Mouse (Mus musculus) ovary, postnatal 10 days (tissue): ENCODE measurements around the gene Ccdc134.
"Not testable (repeated sequence)": the region's sequence is repeated elsewhere in the genome, so short reads cannot be mapped to it uniquely, and the experiment has no call there.

ENCODE experiments used
- DNase-seq: peaks from one replicate; pipeline ENCODE4 v3.0.0; 2022; ENCODE audit warnings: low spot score

Gene Ccdc134

GRCm38 (mm10) chr15:82127426-82128374 lies at the start of gene Ccdc134:
TSS of gene Ccdc134 (plus strand) at chr15:82127922.
- DNase-seq: peak; percentile 82

- DNase-seq: no peak
Observed at GRCm38 (mm10) chr15:82079883-82080282, 47.8 kb upstream of the Ccdc134 start.

DNA sequence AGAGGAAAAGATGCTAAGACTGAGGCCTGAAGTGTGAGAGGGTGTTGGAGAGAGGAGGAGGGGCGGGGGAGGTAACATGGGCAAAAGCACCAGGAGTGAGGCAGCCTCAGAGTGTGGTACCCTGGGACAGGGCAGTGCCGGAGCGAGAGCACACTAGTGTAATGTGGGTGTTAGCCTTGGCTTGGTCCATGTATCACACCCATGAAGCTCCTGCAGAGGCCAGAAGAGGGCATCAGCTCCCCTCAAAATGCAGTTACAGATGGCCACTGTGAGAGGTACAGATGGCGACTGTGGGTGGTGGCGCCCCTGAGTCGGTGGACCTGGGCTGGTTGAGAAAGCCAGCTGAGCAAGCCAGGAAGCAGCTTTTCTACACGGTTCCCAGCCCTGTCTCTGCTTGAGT lies 46.6 kb upstream of the Ccdc134 start:
- DNase-seq: no peak

GRCm38 (mm10) chr15:82085606-82086005 lies 42.1 kb upstream of the Ccdc134 start:
- no peak for DNase-seq

- no peak for DNase-seq
Observed at GRCm38 (mm10) chr15:82086131-82086530, 41.6 kb upstream of the Ccdc134 start.

DNA sequence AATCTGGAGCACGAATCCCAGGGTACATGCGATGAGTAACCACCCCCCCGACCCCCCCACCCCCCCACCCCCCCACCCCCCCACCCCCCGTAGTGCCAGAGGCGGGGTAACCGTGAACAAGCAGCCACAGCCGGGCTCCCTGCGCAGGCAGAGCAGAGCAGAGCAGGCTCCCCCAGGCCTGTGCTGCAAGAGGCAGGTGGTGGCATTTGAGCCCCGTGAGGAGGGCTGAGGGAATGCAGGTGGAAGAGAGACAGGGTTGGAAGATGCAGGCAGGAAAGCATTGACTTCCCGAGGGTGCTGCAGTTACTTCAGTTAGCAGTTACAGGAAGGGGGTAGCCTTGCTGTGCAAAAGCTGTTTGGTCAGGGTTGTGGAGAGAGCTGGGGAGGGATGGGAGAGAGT lies 40.5 kb upstream of the Ccdc134 start:
- DNase-seq: no peak

DNA sequence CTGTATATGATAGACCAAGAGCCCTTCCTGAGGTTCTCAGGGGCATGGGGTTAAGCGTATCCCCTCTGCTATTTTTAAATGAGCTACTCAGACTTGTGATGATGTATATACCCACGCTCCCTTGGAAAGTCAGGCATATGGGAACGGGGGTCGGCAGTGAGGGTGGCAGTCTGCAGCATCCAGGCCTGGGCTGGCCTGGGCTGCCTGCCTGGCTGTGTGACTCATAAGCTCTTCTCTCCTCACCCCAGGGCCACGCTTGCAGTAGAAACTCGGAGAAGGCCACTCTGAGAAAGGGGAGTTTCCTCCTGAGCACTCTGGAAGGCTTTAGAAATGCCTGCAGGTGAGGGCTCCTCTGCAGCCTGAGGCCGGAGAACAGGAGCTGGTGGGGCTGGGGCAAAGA lies 36.7 kb upstream of the Ccdc134 start:
- no peak for DNase-seq

- no peak for DNase-seq
Observed at GRCm38 (mm10) chr15:82106953-82107555, 20.7 kb upstream of the Ccdc134 start.

GRCm38 (mm10) chr15:82120544-82120943 lies 7.2 kb upstream of the Ccdc134 start:
- DNase-seq: no peak

DNA sequence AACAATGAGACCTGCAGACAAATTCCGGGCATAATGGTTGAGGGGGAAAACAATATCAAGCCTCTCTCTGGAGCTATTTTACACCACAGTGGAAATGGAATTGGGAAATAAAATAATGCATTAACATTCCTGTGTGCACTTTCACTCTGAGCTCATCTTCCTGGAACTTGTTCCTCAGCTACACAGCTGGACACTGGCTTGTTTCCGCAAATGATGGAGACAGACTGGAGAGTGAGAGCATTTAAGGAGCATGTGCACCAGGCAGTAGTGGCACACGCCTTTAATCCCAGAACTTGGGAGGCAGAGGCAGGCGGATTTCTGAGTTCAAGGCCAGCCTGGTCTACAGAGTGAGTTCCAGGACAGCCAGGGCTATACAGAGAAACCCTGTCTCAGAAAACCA lies 1.0 kb upstream of the Ccdc134 start:
- DNase-seq: not testable (repeated sequence)

GRCm38 (mm10) chr15:82128398-82128797 lies 676 bp downstream of the Ccdc134 start:
- DNase-seq: no peak

GRCm38 (mm10) chr15:82130599-82130998 lies 2.9 kb downstream of the Ccdc134 start:
- DNase-seq: no peak

DNA sequence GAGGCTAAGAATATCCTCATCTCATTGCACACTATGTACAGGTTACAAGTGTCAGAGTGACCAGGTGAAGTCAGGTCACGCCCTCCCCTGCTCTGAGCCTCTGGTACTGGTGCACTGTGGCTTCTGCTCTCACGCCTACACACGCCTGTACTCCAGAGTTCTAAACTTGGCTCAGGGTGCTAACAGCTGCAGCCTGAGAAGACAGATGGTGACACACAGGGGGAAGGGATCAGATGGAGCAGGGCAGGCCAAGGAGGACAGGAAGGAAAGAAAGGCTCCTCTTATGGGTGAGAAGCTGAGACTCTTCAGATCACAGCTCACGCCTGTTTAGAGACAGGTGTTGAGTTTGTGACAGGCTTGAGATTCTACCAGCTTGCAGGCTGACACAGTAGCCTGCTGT lies 7.7 kb downstream of the Ccdc134 start:
- no peak for DNase-seq

DNA sequence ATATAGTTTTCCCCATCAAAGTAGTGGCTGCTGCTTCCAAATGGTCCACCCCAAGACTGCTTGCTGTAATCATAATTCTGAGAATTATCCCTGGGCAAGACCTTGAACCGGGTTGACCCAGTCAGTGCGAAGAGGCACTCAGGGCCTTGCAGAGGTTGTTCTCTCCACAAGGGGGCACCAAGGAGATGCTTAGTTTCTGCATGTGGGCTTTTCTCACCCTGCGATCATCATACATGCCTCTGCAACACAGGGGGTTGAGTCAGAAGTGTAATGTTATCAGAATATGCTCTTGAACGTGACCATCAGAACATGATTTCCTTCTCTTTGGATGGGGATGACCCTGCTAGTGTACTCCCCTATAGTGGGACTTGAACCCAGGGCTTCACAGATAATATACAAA lies 10.8 kb downstream of the Ccdc134 start:
- no peak for DNase-seq

GRCm38 (mm10) chr15:82139196-82139595 lies 11.5 kb downstream of the Ccdc134 start:
- no peak for DNase-seq

- no peak for DNase-seq
Observed at GRCm38 (mm10) chr15:82140355-82140754, 12.6 kb downstream of the Ccdc134 start.

GRCm38 (mm10) chr15:82144157-82144556 lies 16.4 kb downstream of the Ccdc134 start:
- no peak for DNase-seq

DNA sequence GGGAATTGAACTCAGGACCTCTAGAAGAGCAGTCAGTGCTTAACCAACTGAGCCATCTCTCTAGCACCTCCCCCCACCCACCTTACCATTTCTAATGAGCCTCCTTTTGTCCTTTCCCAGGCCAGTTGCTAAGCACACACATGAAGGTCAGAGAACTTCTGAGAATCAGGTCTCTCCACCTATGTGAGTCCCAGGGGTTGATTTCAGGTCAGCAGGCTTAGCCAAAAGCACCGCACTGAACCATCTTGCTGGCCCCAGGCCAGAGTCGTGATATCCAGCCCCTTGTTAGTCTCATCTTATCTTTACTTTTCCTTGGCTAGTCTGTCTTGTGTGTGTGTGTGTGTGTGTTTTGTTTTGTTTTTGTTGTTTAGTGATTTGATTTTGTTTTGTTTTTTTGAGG lies 17.7 kb downstream of the Ccdc134 start:
- no peak for DNase-seq

DNA sequence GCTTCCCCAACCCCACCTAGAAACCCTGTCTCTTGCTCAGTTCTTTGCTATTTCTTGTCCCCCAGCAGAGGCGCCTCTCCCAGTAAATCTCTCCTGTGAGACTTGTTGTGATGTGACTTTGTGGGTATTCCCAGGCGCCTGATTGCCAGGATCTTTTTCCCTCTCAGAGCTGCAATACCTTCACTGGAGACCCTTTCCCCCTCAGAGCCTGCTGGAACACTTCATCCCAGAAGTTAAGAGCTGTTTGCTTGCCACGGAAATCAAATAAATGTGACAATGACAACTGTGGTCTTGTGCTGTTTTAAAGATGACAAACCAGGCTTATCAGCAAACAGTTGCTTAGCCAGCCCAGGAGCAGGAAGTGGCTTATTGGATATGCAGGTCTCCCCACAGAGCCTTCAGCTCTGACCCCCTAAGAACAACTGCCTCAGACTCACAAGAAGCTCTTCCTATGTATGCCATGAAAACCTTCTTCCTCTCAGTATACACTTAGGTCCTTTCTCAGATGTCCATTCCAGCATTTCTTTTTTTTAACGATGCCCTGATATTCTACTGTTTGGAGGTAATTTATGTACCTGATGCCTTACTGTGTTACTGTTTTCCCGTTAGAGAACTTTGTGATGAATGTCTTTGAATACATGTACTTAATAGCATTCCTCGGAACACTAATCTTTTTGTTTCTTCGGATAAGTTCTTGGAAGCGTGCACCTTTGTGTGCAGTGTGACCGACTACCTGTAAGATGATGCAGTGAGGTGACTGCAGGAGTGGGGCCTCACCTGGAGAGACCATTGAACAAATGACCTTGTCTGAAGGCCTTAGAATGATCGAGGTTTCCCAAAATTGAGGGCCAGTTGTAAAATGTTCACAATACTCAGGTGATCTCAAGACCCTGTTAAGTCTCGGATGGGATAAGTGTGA lies 18.4 kb downstream of the Ccdc134 start:
- DNase-seq: no peak

DNA sequence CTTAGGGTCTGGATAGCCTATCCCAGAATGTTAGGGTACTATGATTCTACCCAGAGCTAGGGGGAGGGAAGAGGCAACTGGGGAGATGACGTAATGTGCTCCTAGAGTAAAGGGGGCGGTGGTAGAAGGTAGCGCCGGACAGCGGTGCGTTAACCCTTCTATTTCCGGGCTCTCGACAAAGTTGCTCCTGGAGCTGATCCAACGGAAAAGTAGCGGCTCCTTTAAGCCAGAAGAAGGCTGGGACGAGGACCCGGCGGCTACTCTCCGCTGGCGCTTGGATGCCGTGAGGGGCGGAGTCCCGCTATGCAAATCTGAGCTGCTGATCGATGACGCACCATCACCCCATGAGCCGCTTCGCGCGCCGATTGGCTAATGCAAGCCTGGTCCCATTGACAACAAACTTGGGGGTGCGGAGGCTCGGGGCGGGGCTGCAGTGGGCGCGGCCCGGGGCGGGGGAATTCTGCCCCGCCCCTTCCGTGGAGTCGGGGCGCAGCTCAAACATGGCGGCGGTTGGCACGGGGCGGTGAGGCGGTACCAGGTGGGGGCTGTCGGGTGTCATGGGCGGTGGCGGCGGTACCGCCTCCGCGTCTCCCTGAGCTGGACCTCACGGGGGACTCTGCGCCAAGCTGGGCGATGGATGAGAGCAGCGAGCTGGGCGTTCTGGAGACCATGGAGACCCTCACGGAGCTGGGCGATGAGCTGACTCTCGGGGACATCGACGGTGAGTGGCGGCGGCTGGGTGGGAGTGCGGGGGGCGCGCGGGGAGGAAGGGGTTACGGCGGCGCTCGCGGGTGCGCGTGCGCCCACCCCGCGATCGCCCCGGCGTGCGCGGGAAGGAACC lies 19.3 kb downstream of the Ccdc134 start, which contains the start of gene Srebf2:
Srebf2 (plus strand) TSS at position 412 of the 841 bp plus-strand sequence.
- peak; percentile 94 for DNase-seq

DNA sequence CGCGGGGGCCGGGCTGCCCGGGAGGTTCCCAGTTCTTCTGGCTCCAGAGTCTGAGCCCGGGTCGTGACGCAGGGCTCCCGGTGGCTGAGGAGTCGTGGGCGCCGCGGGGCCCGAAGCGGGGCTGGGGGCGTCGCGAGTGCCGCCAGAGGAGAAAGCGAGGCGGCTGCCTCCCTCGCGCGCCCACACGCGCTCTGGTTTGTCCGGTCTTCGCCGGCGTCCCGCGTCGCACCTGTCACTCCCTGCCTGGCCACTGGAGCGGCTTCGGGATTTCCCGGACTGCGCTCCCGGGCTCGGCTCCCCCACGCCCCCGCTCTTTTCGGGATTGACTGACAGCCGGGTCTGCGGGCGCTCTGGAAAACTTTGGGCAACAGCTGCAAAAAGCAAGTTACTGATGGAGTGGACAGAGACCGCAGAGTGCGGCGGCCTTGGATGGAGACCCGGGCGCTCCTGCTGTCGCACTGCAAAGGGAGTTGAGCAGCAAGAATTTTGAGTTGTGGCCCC lies 19.9 kb downstream of the Ccdc134 start:
- DNase-seq: no peak
